Mouse (Mus musculus) testis, postnatal 14 days (tissue): ENCODE measurements around the gene Olfr356.

Source experiments
- DNase-seq: peaks from one replicate; pipeline ENCODE4 v3.0.0; 2021; ENCODE audit warnings: low spot score

Gene Olfr356

DNA sequence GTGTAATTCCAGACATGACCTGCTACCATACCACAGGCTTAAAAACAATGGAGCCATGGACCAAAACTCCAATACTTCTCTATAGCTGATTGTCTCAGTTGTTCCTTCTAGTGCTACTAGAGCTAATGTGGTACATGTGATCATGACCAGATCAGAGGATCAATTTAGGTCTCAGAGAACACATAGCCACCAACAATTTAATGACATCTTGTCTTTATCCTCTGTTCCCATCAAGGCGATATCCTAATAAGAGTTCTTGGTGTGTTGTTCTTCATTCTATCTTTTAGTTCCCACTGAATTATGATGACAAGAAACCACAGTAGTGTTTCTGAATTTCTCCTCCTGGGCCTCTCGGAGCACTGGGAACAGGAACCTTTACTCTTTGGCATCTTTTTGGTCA, at the start of gene Olfr356:
Olfr356 (plus strand) TSS at position 301 of the 400 bp plus-strand sequence.
- DNase-seq: no peak

DNA sequence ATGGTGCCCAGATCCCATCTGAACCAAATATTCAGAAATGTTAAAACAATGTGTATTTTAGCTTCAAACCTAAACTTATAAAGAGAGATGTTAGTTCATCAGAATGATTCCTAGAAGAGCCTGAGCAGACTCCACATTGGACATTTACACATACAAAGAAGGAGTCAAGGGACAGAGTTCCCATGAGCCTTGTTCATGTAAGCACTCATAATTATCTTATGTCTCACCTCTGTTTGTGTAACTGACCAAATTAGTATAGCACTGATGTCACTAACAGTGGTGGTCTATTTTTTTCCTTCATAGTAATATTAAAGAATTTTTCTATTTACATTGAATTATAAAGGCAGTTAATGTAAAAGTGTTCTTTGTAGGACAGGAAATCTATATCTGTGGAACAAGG, 44.1 kb upstream of the Olfr356 start, which contains the start of gene Olfr353:
Olfr353 (minus strand) TSS at position 101 of the 400 bp plus-strand sequence.
- DNase-seq: no peak

DNA sequence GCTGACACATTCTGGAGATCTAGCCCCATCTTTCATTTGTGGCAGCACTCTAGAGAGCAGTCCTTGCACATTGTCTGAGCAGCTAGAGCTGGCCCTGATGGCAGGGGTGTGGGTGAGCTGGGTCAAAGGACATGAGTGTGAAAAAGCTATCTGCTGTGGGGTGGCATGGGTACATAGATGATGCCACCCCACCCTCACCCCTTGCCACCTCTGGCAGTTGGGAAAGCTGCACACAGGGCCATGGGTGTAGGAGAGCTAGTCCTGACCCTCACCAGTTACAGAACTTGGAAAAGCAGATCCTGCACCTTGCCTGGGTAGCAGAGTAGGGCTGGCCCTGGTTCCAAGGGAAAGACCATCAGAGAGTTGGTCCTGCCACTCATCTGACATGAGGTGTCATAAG, 39.8 kb upstream of the Olfr356 start:
- DNase-seq: no peak

DNA sequence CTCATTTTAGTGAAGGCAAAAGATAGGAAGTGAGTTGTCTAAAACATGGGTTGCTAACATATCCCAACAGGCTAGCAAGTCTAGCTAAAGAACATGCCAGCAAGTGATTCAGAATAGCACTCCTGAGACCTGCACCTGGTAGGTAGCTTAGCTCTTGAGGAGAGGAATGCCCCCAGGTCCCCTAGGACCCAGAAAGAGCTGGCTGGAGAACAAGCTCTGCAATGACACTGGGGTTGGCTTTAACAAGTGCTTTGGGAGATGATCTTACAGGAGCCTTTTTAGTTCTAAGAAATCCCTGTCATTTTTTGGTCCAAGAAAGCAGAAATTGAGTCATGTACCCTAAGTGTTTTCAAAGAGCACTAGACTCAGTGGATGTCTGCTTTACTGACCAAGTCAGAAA, 31.5 kb upstream of the Olfr356 start, which contains the start of gene Olfr354:
Olfr354 (plus strand) TSS at position 301 of the 400 bp plus-strand sequence.
- no peak for DNase-seq

DNA sequence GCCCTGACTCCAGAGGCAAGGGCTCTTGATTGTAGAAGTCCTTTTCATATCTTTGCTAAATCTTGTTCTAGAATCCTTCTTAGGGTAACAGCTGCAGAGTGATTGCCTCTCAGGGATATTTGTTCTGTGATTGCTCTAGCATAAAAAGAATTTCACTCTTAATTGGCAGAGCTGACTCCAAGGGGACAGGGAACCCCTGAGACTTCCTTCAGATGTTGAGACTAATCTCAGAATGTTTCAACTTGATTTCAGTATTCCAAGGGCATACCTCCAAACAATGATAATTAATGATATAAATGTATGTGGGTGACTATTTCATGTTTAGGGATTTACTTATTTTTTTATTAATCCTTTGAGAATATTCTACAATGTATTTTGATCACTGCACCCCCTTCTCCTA, 8.1 kb upstream of the Olfr356 start, which contains the start of gene Olfr355:
Olfr355 (minus strand) TSS at position 101 of the 400 bp plus-strand sequence.
- no peak for DNase-seq
